Mouse (Mus musculus): ENCODE results near the gene Ndufaf1. TPM values are rescaled to one million over a fixed set of nuclear protein-coding genes. Genes with fewer than 3 reads are reported as not detected.

The Ndufaf1 gene
- total RNA-seq, 2 experiments from 2014 or later: 31.7 to 35.0 TPM

- DNase-seq: no peak
These were observed 44.8 kb downstream of the Ndufaf1 start for GRCm38 (mm10) chr2:119617841-119618198.

GRCm38 (mm10) chr2:119607023-119607422, 55.6 kb downstream of the Ndufaf1 start:
- DNase-seq: no peak

Other genes with a start within 250 kb of the Ndufaf1 start
- gene Ino80, start 185.1 kb downstream of the Ndufaf1 start, total RNA-seq (2021): 10 to 100 TPM; 18.2 to 18.7 TPM
- under 1 TPM; 0.46 to 0.47 TPM for gene Exd1, start 115.2 kb downstream of the Ndufaf1 start, total RNA-seq (2021)
- 100 to 1,000 TPM; 144 to 146 TPM for gene Chp1, start 115.1 kb downstream of the Ndufaf1 start, total RNA-seq (2021)
- gene Nusap1, start 44.5 kb downstream of the Ndufaf1 start, total RNA-seq (2021): under 1 TPM; 0.60 to 0.83 TPM
- under 1 TPM; 0.35 to 0.56 TPM for gene Oip5, start 44.4 kb downstream of the Ndufaf1 start, total RNA-seq (2021)
- gene Rtf1, start 12.2 kb upstream of the Ndufaf1 start, total RNA-seq (2021): 10 to 100 TPM; 59.7 to 59.8 TPM
- gene Itpka, start 79.5 kb upstream of the Ndufaf1 start, total RNA-seq (2021): 100 to 1,000 TPM; 252 to 262 TPM
- 10 to 100 TPM; 11.6 to 13.0 TPM for gene Ltk, start 97.6 kb upstream of the Ndufaf1 start, total RNA-seq (2021)
- 10 to 100 TPM; 15.1 to 18.3 TPM for gene Rpap1, start 124.7 kb upstream of the Ndufaf1 start, total RNA-seq (2021)
- gene Tyro3, start 134.9 kb upstream of the Ndufaf1 start, total RNA-seq (2021): 10 to 100 TPM; 73.1 to 85.1 TPM
- gene Mga, start 234.4 kb upstream of the Ndufaf1 start, total RNA-seq (2021): 10 to 100 TPM; 65.6 to 80.5 TPM